21 mouse cellular contexts compared by ENCODE assay signal in the genomic region with DNA sequence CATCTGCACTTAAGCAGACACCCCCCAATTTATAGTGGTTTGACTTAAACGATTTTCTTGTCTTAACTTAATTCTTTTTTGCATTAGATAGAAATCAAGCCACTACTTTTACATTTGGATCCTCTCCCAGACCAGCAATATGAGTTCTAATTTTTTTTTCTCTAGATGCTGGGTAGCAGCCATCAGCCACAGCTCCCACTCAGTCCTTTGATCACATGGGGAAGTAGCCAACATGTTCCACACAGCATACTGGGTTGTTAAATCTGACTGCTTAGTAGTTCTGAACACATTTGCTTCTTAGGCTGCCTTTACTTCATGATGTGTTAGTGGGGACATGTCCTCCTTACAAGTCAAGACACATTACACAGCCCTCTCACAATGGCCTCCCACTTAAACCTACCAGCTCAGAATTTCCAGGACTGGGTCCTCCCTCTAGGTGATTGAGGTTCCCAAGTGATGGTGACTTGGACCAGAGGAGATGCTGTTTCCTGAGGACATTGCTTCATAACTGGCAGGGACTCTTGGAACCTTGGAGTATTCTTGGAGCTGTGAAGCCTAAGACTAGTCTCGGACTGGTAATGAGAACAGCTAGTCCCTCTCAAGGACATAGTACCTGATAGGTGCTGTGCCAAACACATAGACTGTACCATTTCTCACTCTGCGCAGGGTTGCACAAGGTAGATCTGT. TPM values are rescaled to one million over a fixed set of nuclear protein-coding genes. Genes with fewer than 3 reads are reported as not detected.
DNase-seq lines count a peak whose midpoint lies in the region; ATAC-seq and TF ChIP-seq lines count a peak whose summit lies in the region.
"Had no signal": no experiment of that assay in that cellular context is flagged by ENCODE, and none has a peak within 500 bp of the region (broad histone marks: within the 10 kb centered on the region; RNA-seq: fewer than 3 reads in every experiment).

No protein-coding gene starts in this region.

- H3K36me3 ChIP-seq in hindbrain, embryonic 13.5 days, result peaks cover 16% of the 10 kb centered on the region

- 98% methylated on average over 3 of the region's 3 CpGs for WGBS in hindbrain, embryonic 13.5 days

- ATAC-seq in hindbrain, embryonic 13.5 days (ENCODE audit: low FRiP score), result no peak
- ATAC-seq: forebrain, embryonic 16.5 days; hindbrain, embryonic 16.5 days; intestine, embryonic 16.5 days had no signal

- no peak for TF ChIP-seq CTCF in left cerebral cortex, adult 2 months (IDR thresholded peaks at IDR 0.05)

- H3K9ac ChIP-seq in hindbrain, embryonic 13.5 days, result no peak overlapping the region
- H3K9ac ChIP-seq: kidney, embryonic 15.5 days had no signal

- no peak overlapping the region for H3K4me3 ChIP-seq in left cerebral cortex, adult 2 months
- no peak overlapping the region for H3K4me3 ChIP-seq in hindbrain, embryonic 13.5 days
- H3K4me3 ChIP-seq: heart, adult 2 months; kidney, embryonic 15.5 days; midbrain, embryonic 10.5 days had no signal

- DNase-seq in frontal cortex, postnatal 36 days (ENCODE audit: low spot score in 2 of 2), result peak; percentile 38 to 58
- no peak for DNase-seq in frontal cortex, postnatal 14 days (ENCODE audit: low spot score in 2 of 2)
- peak; percentile 52 to 87 for DNase-seq in left cerebral cortex, postnatal 25 days (ENCODE audit: low spot score in 2 of 2)
- DNase-seq in left cerebral cortex, adult 2 months (ENCODE audit: extremely low spot score in 1 of 2, low spot score in 2 of 2), result no peak
- DNase-seq in adipocyte (ENCODE audit: low spot score), result peak; percentile 61
- DNase-seq in gonadal fat pad, adult 2 months (ENCODE audit: low read depth), result peak; percentile 96
- DNase-seq in thymus, postnatal 36 days, result no peak
- DNase-seq: cerebellum, adult 2 months; cerebellum, postnatal 36 days; gastrocnemius, postnatal 10 days; heart, adult 2 months; heart, postnatal 36 days; lung, adult 18-20 months had no signal

- peaks cover 7% of the 10 kb centered on the region; the same call in 1 of the 2 replicates for H3K9me3 ChIP-seq in hindbrain, embryonic 13.5 days

- no peaks in the 10 kb centered on the region for H3K27me3 ChIP-seq in hindbrain, embryonic 13.5 days
- H3K27me3 ChIP-seq: kidney, embryonic 15.5 days had no signal

- intact Hi-C loops in left cerebral cortex, postnatal 25 days (cut with DNase I), result no loop called here
- intact Hi-C loops in left cerebral cortex, adult 2 months (cut with DNase I), result loop anchor here (10.0 kb wide), 1 partner anchor 213 kb away; no protein-coding TSS in a partner anchor

- H3K4me1 ChIP-seq in hindbrain, embryonic 13.5 days (replicated peaks), result peaks cover 3% of the 10 kb centered on the region; the same call in 1 of the 2 replicates
- H3K4me1 ChIP-seq: kidney, embryonic 15.5 days; midbrain, embryonic 10.5 days had no signal

- no peak overlapping the region for H3K27ac ChIP-seq in left cerebral cortex, adult 2 months
- no peak overlapping the region for H3K27ac ChIP-seq in hindbrain, embryonic 13.5 days
- H3K27ac ChIP-seq: heart, adult 2 months; kidney, embryonic 15.5 days; macrophage; midbrain, embryonic 10.5 days had no signal

- no peak overlapping the region for H3K4me2 ChIP-seq in hindbrain, embryonic 13.5 days
- H3K4me2 ChIP-seq: kidney, embryonic 15.5 days; liver, embryonic 11.5 days had no signal

RNA-seq across cellular contexts. Expression of a gene that starts 16.2 kb away (rescaled TPM):
- 100 to 1,000 TPM; 114 to 137 TPM for total RNA-seq in left cerebral cortex, postnatal 25 days (2021)
- total RNA-seq in left cerebral cortex, adult 2 months (2021), result 100 to 1,000 TPM; 137 to 141 TPM
- 38.1 and 40.6 TPM in 2 replicates for polyA plus RNA-seq in gonadal fat pad, adult 2 months (2012; rRNA removed)
- polyA plus RNA-seq in hindbrain, embryonic 13.5 days (2015; fragmentation: Nextera tagmentation; extraction: Ambion mirVana), result 18.0 and 18.2 TPM in 2 replicates

RNA-seq across cellular contexts. Expression of a gene that starts 16.3 kb away (rescaled TPM):
- total RNA-seq in left cerebral cortex, postnatal 25 days (2021), result 1 to 10 TPM; 9.5 to 9.8 TPM
- total RNA-seq in left cerebral cortex, adult 2 months (2021), result 1 to 10 TPM; 9.0 to 9.2 TPM
- polyA plus RNA-seq in gonadal fat pad, adult 2 months (2012; rRNA removed), result 38.8 and 50.0 TPM in 2 replicates
- polyA plus RNA-seq in hindbrain, embryonic 13.5 days (2015; fragmentation: Nextera tagmentation; extraction: Ambion mirVana), result 15.1 and 16.2 TPM in 2 replicates

RNA-seq across cellular contexts. Expression of a gene that starts 57.6 kb away (rescaled TPM):
- 10 to 100 TPM; 30.4 to 32.0 TPM for total RNA-seq in left cerebral cortex, postnatal 25 days (2021)
- 10 to 100 TPM; 27.5 to 28.2 TPM for total RNA-seq in left cerebral cortex, adult 2 months (2021)
- polyA plus RNA-seq in gonadal fat pad, adult 2 months (2012; rRNA removed), result 3.5 and 4.9 TPM in 2 replicates
- 8.4 and 9.9 TPM in 2 replicates for polyA plus RNA-seq in hindbrain, embryonic 13.5 days (2015; fragmentation: Nextera tagmentation; extraction: Ambion mirVana)

Comparison
In these comparisons a context has a peak if more than half of its experiments do, and no peak if none do; other contexts are left out.
1. DNase-seq: peak in frontal cortex, postnatal 36 days (2 of 2), left cerebral cortex, postnatal 25 days (2 of 2), adipocyte (single experiment) and gonadal fat pad, adult 2 months (single experiment); none in frontal cortex, postnatal 14 days (0 of 2), left cerebral cortex, adult 2 months (0 of 2) and thymus, postnatal 36 days (0 of 2).